Mouse (Mus musculus) c-Kit-positive CD71-positive TER-119-positive erythroid progenitor cells, embryonic 14.5 days (primary cell): Measurements from ENCODE around the gene Gm20431.

ENCODE experiments used
- DNase-seq: peaks from one replicate; pipeline ENCODE4 v3.0.0-alpha.2; 2013; ENCODE audit warnings: low spot score

Gm20431 gene

DNA sequence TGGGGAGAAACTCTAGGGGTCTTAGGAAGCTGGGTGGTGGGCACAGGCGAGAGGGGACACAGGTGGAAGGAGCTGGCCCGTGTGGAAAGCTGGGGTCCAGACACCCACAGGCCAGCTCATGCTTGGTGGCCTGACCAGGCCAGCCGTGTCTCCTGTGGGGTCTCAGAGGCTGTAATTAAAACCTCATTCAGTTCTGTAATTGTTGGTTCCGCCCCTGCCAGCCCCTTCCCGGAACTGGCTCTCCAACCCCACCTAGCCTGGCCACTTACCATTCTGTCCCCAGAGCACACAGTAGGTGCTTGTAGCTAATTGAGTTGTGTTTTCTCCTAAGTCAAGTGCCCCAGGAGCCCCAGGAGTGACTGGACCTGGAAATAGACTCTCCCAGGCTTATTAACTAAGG, 62.1 kb downstream of the Gm20431 start:
- DNase-seq = no peak

DNA sequence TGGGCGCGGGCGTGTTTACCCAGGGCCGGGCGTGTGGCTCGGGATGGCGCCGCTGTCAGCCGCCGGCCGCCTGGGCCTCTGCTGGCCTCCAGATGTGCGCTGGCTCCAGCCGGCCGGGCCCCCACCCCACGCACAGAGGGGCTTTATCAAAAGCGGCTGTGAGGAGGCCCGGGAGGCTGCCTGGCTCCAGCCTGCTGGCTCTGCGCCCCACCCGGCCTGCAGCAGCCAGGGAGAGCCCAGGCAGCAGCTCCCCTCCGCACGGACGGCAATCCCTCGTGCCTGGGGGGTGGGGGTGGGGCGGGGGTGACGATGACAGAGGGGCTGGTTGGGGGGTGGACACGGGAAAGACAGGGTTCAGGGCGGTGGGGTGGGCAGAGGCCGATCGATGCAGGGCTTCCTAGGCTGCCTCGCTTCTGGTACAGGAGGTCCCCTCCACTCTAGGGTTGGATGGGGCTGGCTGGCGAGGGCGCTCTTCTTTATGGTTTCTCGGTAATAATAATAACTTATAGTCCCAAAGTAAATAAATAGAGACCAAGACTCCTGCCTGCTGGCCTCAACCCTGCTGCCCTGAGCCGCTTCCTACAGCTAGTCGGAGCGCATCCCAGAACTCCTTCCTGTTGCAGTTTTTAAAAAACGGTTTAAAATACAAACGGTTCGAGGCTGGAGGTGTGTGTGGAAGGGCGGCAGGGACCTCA, 63.7 kb downstream of the Gm20431 start:
- no peak for DNase-seq

- no peak for DNase-seq
Measured at GRCm38 (mm10) chr2:167596726-167597491, 64.4 kb downstream of the Gm20431 start.

- no peak for DNase-seq
Measured at GRCm38 (mm10) chr2:167596262-167596661, 65.0 kb downstream of the Gm20431 start.

DNA sequence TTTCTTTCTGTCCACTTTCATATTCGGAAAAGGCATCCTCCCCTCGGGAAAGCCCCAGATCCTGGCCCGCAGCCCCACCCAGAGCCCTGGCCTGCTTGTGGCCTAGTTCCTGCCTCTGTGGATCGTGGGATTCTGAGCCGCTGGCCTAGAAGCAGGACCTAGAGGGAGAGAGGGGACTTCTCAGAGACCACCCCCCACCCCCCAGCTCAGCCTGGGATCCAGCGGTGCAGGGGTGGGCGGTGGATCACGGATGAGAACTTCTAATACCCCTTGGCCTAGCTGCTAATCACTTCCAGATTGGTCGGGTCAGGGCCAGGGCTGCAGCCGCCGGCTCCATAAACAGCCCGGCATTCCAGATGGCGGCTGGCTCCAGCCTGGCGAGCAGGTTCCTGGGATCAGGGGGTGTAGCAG, 65.5 kb downstream of the Gm20431 start:
- DNase-seq = no peak

GRCm38 (mm10) chr2:167594444-167594934, 66.8 kb downstream of the Gm20431 start:
- no peak for DNase-seq

DNA sequence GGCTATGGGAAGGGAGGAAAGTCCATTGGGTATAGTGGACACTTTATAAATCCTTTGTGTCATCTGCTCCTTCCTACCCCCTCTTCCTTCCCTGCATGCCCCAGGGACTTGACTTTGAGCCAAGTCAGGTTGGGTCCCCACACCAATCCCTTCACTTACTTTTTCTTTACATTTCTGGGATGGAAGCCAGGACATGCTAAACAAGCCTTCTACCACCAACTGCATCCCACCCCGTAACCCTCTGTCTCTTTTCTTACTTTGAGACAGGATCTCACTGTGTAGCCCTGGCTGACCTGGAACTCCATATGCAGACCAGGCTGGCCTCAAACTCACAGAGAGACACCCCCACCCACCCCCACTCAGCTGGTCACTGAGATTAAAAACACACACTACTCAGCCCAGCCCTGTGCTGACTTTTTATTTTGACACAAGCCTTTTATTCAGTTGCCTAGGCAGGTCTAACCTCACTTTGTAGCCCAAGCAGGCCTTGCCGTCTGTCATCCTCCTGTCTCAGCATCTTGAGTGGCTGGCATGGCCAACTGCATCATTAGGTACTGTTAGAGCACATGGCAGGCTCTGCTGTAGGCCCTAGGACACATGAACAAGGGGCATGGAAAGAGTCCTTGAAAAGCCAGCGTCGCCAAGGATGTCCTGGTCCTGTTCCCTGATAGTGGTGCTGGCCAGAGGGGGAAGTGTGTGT, 67.6 kb downstream of the Gm20431 start:
- DNase-seq = no peak

- DNase-seq = peak; percentile 53
Measured at GRCm38 (mm10) chr2:167588774-167589577, 72.3 kb downstream of the Gm20431 start.

DNA sequence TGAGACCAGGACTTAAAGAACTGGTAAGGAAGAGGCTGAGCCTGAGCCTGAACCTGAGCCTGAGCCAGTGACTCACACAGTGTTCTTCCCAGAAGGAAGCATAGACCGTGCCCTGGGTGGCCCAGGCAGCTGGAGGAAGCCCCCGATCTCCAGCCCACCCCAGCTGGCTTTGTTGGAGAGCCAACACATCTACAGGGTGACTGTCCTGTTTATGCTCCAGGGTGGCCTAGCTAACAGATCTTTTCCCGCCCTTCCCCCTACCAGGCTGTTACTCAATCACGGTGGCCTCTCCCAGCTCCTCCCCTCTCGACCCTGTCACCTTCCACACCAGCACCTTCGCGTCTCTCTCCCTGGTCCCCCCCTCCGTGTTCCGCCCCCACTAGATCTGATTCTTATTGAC, 74.3 kb downstream of the Gm20431 start:
- DNase-seq = no peak

GRCm38 (mm10) chr2:167586041-167586440, 75.3 kb downstream of the Gm20431 start:
- no peak for DNase-seq

- no peak for DNase-seq
Measured at GRCm38 (mm10) chr2:167585273-167585672, 76.0 kb downstream of the Gm20431 start.

DNA sequence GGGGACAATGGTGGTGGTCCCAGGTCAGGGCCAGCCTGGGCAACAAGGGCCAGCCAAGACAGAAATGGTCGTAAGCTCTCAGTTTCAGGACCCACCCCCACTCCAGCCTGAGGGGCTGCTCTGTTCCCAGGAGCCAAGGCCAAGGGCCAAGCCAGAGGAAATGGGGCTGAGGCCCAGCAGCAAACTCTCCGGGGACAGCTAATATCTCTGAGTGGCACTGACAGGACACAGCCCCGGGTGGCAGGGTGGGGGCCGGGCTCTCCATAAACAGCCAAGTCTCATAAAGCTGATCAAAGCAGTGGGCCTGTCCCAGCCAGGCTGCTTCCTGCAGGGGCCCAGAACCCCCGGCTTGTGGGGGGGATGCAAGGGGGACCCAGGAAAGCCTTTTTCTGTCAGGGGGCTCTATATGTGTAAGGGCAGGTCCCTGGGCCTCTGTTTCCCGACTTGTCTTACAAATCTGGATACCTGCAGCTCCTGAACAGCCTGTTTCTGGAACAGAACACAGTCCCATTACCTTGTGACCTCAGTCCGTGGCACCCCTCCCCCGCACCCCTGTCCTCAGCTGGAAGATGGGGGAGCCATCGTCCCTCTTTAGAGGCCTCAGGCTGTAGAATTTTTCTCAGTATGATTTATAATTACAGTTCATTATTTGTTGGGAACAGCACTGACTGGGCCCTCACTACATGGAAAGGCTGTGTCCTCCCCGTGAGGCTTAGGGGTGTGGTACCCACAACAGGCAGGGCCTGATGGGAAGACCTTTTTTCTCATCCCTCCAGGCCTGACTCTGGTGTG, 77.9 kb downstream of the Gm20431 start:
- DNase-seq = no peak

DNA sequence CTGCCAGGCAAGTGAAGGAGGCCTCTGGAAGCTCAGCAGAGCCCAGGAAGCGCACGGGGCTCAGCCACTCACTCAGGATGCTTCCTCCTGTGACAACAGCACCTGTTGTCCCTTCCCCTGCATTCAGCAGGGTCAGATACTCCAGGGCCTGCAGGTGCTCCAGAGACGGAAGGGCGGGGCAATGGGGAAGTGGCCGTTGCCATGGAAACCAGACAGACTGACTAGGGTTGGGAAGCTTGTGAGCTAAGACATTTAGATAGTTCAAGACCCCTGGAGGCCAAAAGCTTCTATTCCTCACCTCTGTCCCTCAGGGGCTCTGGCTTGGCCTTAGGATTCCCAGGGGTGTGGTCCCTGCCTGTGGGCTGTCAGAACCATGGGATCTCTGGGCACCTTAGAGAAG, 82.8 kb downstream of the Gm20431 start:
- no peak for DNase-seq

DNA sequence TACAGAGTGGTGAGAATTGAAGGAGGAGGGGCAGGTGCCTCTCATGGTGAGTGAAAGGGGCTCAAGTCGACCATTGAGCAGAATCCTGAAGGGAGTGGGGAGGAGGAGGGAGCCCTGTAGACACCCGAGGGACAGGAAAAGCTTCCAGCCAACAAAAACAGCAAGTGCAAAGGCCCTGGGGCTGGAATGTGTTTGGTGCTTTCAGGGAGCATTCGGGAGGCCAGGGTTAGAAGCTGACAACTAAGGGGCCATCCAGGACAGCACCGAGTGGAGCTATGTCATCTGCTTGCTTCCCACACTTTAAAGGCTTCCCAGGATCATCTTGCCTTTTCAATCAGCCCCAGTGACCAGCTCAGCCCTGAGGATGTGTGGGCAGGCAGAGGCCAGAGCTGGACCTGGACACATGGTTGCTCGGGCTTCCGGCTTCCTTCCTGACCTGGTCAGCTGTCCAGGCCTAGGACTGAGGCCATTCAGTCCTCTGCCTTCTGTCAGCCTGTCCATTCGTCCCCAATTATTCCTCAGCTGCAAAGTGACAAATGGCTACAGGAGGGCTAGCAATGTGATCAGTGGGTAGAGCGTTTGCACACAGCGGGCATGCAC, 84.0 kb downstream of the Gm20431 start:
- no peak for DNase-seq

- no peak for DNase-seq
Measured at GRCm38 (mm10) chr2:167576121-167576620, 85.1 kb downstream of the Gm20431 start.

DNA sequence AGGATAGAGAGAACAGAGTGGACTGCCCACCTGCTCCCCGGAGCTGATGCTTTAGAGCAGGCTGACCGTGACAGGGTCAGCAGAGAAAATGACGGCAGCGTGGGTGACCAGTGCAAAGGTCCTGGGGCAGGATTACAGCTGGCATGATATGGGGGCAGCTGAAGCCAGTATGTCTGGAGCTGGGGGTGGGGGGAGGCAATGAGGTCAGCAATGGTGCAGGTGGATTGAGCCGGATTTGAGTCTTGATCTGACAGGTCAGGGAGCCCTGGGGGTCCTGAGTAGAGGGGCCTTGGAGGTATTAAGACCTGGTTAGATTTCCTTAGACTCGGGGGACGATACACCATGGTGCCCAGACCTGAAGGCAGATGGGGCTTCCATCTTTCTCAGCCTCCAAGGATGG, 85.7 kb downstream of the Gm20431 start:
- DNase-seq = no peak

DNA sequence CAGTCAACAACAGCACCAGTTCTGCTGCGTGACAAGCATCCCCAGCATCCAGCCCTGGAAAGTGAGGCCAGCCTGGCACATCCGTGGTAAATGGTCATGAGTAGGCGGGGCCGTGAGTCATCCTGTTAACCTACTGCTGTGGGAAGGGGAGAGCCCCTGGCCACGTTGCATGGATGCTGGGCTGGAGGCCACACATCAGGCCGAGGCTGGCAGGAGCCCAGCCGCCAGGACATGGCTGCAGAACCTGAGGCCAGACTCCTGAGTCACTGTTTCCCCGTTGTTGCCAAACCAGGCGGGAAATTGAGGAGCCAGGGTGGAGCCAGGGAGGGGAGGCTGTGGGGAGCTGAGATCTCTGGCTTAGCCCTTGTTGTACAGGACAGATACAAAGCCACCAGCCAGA, 86.5 kb downstream of the Gm20431 start:
- no peak for DNase-seq

DNA sequence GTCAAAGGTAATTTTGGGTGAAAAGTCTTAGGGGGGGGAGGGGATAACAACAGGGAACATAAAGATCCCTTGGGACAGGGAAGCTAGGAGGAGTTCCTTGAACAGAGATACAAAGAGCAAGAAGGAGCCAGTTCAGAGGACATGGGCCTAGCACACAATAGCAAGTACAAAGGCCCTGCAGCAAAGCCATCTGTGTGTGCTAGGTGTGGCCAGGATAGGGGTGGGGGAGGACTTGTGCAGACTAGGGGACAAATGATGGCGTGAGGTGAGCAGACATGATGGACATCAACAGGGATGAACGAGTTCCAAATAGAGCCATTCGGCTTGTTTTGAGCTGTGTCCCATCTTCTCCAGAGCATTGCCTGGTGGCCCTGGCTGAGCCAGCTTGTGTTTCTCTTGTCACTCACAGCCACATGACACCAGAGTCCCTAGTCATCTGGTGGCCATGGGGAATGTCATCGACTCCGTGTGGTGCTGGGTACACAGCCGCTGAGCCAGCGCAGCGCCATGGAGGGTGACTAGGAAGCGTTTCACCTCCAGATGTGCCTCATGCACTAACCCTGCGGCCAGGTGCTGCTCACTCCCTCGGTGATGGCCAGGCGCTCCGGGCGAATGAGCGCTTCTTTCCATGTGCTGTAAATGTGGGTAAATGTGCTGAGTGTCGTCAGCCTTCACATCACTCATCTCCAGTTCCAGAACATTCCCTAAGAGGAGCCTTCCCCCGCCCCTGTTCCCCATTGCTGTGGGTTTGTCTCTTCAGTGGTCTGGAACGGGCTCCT, 89.7 kb downstream of the Gm20431 start:
- no peak for DNase-seq

GRCm38 (mm10) chr2:167570815-167571214, 90.5 kb downstream of the Gm20431 start:
- no peak for DNase-seq
